Mouse (Mus musculus): ENCODE data around the gene Scamp1.

Gene Scamp1

GRCm38 (mm10) chr13:94212716-94213115 is 72.9 kb downstream of the Scamp1 start:
- DNase-seq, result no peak

GRCm38 (mm10) chr13:94212179-94212578 is 73.5 kb downstream of the Scamp1 start:
- DNase-seq, result no peak

GRCm38 (mm10) chr13:94211236-94212119 is 74.2 kb downstream of the Scamp1 start:
- DNase-seq, result no peak

- DNase-seq, result no peak
Measured at GRCm38 (mm10) chr13:94208892-94209291, 76.8 kb downstream of the Scamp1 start.

GRCm38 (mm10) chr13:94207973-94208372 is 77.7 kb downstream of the Scamp1 start:
- no peak for DNase-seq

GRCm38 (mm10) chr13:94205234-94205633 is 80.4 kb downstream of the Scamp1 start:
- peak; percentile 55 to 59 for DNase-seq

GRCm38 (mm10) chr13:94199829-94200228 is 85.8 kb downstream of the Scamp1 start:
- no peak for DNase-seq

GRCm38 (mm10) chr13:94198616-94199015 is 87.0 kb downstream of the Scamp1 start:
- DNase-seq, result no peak

- no peak for DNase-seq
Measured at GRCm38 (mm10) chr13:94193227-94193626, 92.4 kb downstream of the Scamp1 start.

- DNase-seq, result no peak
Measured at GRCm38 (mm10) chr13:94190386-94190785, 95.3 kb downstream of the Scamp1 start.

- no peak for DNase-seq
Measured at GRCm38 (mm10) chr13:94188200-94189086, 97.2 kb downstream of the Scamp1 start.

- no peak for DNase-seq
Measured at GRCm38 (mm10) chr13:94185631-94186030, 100.0 kb downstream of the Scamp1 start.

- no peak for DNase-seq
Measured at GRCm38 (mm10) chr13:94184726-94185456, 100.8 kb downstream of the Scamp1 start.

- DNase-seq, result no peak
Measured at GRCm38 (mm10) chr13:94183372-94184021, 102.2 kb downstream of the Scamp1 start.

GRCm38 (mm10) chr13:94182026-94182425 is 103.6 kb downstream of the Scamp1 start:
- DNase-seq, result no peak

GRCm38 (mm10) chr13:94180477-94181420 is 104.9 kb downstream of the Scamp1 start:
- no peak for DNase-seq

GRCm38 (mm10) chr13:94178401-94179040 is 107.1 kb downstream of the Scamp1 start:
- peak; percentile 84 to 90 for DNase-seq

- DNase-seq, result peak; percentile 39 to 48
Measured at GRCm38 (mm10) chr13:94177148-94177547, 108.5 kb downstream of the Scamp1 start.

- peak; percentile 26 for DNase-seq
Measured at GRCm38 (mm10) chr13:94175379-94176050, 110.1 kb downstream of the Scamp1 start.

All from cerebellum, adult 18-20 months (tissue).